Mouse (Mus musculus): ENCODE data around the gene Abr. TPM values are rescaled to one million over a fixed set of nuclear protein-coding genes. Genes with fewer than 3 reads are reported as not detected.

Gene Abr
- polyA plus RNA-seq, 1 experiment from 2014 or later: 98.3 TPM

DNA sequence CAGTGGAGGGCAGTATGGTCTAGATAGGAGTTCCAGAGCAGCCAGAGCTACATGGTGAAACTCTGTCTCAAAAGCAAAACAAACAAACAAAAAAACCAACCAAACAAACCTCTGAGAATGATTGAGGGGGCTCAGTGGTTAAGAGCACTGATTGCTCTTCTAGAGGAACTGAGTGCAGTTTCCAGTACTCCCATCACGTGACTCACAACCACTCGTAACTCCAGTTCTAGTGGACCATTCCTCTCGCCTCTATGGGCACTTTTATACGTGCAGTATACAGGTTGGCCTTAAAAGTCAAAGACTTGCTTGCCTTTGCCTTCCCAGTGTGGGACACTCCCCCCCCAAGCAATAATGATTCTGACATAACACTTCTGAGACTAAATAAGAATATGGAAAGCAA is 217.0 kb downstream of the Abr start:
- H3K4me2 ChIP-seq: no peak overlapping the region
- H3K9me3 ChIP-seq: no peaks in the 10 kb centered on the region
- no peak overlapping the region for H3K9ac ChIP-seq
- 73% methylated on average over 4 of the region's 4 CpGs for WGBS
- peaks cover 2% of the 10 kb centered on the region for H3K27me3 ChIP-seq
- ATAC-seq (ENCODE audit: low FRiP score): no peak
- H3K4me3 ChIP-seq: no peak overlapping the region
- no peaks in the 10 kb centered on the region for H3K36me3 ChIP-seq
- H3K4me1 ChIP-seq (replicated peaks): peaks cover 23% of the 10 kb centered on the region
- H3K27ac ChIP-seq: no peak overlapping the region

DNA sequence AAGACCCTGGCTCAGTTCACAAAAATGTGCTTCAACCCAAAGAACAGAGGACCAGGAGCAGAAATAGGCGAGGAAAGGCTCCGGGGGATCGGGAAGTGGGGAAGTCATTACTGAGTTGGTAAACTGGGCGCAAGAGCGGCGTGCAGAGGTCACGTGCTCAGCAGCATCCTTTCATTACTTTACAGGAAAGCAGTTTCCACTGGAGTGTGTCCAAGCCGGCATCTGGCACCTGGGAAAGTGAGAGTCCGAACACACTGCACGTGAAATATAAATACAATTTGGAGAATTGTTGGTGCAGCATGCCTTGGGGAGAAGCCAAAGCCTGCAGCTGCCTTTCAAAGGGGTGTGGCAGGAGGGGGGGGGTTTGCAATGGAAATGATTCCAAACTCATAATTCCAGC is 220.7 kb downstream of the Abr start:
- H3K9me3 ChIP-seq: no peaks in the 10 kb centered on the region
- no peak overlapping the region for H3K4me3 ChIP-seq
- 74% methylated on average over 10 of the region's 10 CpGs for WGBS
- no peaks in the 10 kb centered on the region for H3K36me3 ChIP-seq
- no peak overlapping the region for H3K9ac ChIP-seq
- peaks cover 2% of the 10 kb centered on the region for H3K27me3 ChIP-seq
- no peak for ATAC-seq (ENCODE audit: low FRiP score)
- H3K27ac ChIP-seq: no peak overlapping the region
- peaks cover 20% of the 10 kb centered on the region for H3K4me1 ChIP-seq (replicated peaks)
- no peak overlapping the region for H3K4me2 ChIP-seq

DNA sequence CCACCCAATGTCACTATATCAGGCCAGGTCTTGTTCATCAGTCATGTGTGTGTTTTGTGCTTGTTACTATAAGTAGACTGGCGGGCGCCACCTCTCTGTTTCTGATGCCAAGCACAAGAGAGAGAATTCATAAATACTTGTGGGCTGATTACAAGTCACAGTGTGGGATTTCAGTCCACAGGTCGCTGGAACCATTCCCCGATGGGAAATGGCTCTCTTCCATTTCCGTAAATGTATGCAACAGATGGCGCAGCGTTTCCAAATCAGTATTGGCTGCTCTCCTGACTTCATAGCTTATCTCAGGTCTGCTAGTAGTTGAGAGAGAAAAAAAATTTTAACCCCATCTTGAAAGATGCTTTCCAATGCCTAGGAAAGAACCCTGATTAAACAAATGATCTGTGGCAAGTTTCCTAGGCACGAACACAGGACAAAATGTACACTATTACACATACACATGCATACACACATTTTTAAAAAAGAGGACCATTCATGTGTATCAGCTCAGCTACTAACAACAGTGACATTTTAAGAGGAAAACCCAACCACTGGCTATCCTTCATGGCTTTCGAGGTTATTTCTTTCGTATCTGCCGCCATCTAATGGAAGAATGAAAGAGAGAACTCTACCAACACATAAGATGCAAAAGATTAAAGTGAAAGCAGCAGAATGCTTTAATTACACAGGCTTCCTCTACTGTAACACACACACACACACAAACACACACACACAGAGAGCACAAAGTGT is 222.4 kb downstream of the Abr start:
- 12% methylated on average over 11 of the region's 11 CpGs for WGBS
- Histone ChIP-seq H3K4me1 (replicated peaks) (peaks cover 29% of the 10 kb centered on the region), H3K36me3 (no peaks in the 10 kb centered on the region), H3K9ac (peak overlapping the region; percentile 90), H3K4me2 (peak overlapping the region; percentile 93), H3K27me3 (peaks cover 2% of the 10 kb centered on the region), H3K9me3 (no peaks in the 10 kb centered on the region), H3K27ac (peak overlapping the region; percentile 91; the same call in 1 of the 2 replicates), H3K4me3 (peak overlapping the region; percentile 87)
- ATAC-seq (ENCODE audit: low FRiP score): no peak

DNA sequence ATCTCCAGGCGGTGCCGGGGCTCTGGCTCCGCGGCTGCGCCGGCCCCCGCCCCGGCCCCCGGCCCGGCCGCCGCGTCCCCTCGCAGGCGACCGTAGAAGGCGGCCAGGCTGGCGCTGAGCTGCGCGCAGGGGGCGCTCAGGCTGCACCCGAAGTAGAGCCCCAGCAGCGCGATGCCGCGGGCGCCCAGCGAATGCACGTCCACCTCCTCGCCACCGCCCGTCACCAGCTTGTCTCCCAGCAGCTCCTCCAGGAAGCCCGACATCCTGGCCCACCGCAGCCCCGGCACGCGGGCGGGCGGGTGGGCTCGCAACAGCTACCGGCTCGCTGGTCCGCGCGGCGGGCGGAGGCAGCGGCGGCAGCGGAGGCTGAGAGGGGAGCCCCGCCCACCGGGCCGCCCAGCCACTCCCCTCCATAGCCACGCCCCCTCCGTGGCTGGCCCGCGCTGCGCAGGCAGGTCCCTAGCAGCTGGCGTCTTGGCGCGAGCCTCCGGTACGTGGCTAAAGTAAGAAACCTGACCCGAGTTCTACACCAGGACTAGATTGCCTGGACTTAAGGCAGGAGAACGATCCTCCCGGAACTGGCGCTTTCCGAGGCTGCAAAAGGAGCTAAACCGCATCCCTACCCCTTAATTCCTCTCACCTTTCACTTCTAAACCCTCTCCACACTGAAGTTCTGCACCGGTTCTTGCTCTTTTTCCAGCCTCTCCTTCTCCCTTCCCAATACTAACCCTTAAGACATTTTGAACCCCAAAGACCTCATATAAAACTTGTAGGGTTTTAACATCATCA is 223.1 kb downstream of the Abr start, which contains the start of gene Nxn:
Gene Nxn, minus strand, starts transcription at position 343 of the 789 bp plus-strand sequence.
- WGBS: under 1% methylated on average over 55 of the region's 70 CpGs
- peak within 1 kb of the TSS; percentile 87 for H3K4me3 ChIP-seq
- no peaks in the 10 kb centered on the region for H3K9me3 ChIP-seq
- H3K27me3 ChIP-seq: peaks cover 2% of the 10 kb centered on the region
- H3K9ac ChIP-seq: peak within 1 kb of the TSS; percentile 90
- peak; percentile 90 for ATAC-seq (ENCODE audit: low FRiP score)
- H3K36me3 ChIP-seq: no peaks in the 10 kb centered on the region
- peak within 1 kb of the TSS; percentile 93 for H3K4me2 ChIP-seq
- H3K4me1 ChIP-seq (replicated peaks): peaks cover 31% of the 10 kb centered on the region
- H3K27ac ChIP-seq: peak within 1 kb of the TSS; percentile 91

DNA sequence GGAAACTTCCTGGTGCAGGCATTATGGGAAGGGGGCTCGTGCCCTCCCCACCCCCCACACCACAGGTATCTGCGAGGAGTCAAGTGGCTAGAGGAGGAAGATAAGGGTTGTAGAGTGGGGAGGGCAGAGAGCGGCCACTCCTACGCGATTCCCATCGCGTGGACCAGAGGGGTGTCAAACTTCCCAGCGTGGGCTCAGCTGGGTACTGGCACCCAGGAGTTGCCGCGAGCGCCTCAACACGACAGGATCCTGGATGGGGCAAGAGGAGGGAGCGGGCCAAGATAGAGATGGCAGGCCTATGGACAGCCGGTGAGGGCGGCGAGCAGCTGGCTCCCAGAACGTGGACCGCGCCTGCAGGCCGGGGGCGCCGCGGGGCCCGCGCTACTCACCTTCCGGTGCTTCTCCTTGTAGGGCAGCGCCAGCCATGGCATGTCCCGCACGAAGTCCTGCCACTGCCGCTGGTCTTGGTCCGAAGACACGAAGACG is 223.8 kb downstream of the Abr start:
- ATAC-seq (ENCODE audit: low FRiP score): peak; percentile 64
- Histone ChIP-seq H3K4me3 (peak overlapping the region; percentile 87), H3K27me3 (no peaks in the 10 kb centered on the region; the same call in 1 of the 2 replicates), H3K9ac (peak overlapping the region; percentile 90), H3K4me2 (peak overlapping the region; percentile 93), H3K27ac (peak overlapping the region; percentile 91), H3K36me3 (no peaks in the 10 kb centered on the region), H3K9me3 (no peaks in the 10 kb centered on the region), H3K4me1 (replicated peaks) (peaks cover 31% of the 10 kb centered on the region)
- WGBS: under 1% methylated on average over 25 of the region's 33 CpGs

DNA sequence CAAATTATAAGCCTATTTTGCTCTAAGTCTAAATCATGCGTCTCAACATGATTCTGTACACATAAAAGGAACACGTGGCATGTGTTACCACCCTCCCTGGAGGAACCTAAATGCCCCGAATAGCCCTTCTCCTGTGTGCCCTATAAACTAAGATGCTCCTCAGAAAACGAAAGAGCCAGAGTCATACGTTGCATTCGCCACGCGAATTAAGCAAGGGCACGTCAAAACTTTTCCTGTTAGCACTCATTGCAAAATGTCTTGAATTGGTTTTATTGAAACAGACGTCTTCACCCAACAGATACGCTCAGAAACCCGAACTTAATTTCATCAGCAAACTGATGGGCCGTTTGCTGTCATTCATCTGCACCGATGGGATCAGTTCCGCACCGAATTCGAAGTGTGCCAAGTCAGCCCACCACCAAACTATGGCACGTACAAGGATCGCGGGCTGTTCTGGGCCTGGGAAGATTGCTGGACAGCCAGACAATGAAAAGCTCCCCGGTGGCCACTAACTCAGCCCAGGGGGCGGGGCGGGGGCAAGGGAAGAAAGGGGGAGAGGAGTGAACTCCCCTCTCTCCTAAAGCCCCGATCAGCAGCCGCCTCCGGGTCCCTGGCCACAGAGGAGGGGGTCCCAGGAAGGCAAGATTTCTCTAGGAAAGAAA is 224.3 kb downstream of the Abr start:
- no peaks in the 10 kb centered on the region for H3K36me3 ChIP-seq
- H3K4me3 ChIP-seq: peak overlapping the region; percentile 87
- H3K4me1 ChIP-seq (replicated peaks): peaks cover 31% of the 10 kb centered on the region
- H3K9ac ChIP-seq: peak overlapping the region; percentile 90
- H3K9me3 ChIP-seq: no peaks in the 10 kb centered on the region
- H3K27ac ChIP-seq: peak overlapping the region; percentile 91
- H3K27me3 ChIP-seq: no peaks in the 10 kb centered on the region
- under 1% methylated on average over 26 of the region's 26 CpGs for WGBS
- H3K4me2 ChIP-seq: peak overlapping the region; percentile 93
- ATAC-seq (ENCODE audit: low FRiP score): peak; percentile 32; the same call in 1 of the 2 replicates

DNA sequence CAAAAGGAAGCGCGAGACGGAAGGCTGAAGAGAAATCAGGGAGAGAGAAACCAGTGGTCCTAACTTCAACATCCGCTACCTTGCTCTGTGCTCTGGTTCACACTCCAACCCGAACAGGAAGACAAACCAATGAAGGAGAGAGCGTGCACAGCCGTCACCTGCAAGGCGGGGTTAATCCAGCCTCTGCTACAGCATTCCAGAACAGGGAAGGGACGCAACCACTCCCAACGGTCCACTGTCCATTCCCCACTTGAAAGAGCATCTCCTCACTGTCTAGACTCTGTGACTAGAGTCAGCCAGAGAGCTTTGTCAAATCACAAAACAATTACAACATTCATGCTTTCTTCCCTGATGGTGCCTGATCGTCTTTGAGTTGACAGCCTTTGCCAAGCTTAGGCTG is 229.1 kb downstream of the Abr start:
- Histone ChIP-seq H3K9me3 (no peaks in the 10 kb centered on the region), H3K9ac (no peak overlapping the region), H3K36me3 (peaks cover 13% of the 10 kb centered on the region; the same call in 1 of the 2 replicates), H3K4me3 (no peak overlapping the region), H3K27me3 (no peaks in the 10 kb centered on the region), H3K4me1 (replicated peaks) (peaks cover 42% of the 10 kb centered on the region), H3K27ac (no peak overlapping the region), H3K4me2 (no peak overlapping the region)
- ATAC-seq (ENCODE audit: low FRiP score): no peak
- 91% methylated on average over 11 of the region's 11 CpGs for WGBS

DNA sequence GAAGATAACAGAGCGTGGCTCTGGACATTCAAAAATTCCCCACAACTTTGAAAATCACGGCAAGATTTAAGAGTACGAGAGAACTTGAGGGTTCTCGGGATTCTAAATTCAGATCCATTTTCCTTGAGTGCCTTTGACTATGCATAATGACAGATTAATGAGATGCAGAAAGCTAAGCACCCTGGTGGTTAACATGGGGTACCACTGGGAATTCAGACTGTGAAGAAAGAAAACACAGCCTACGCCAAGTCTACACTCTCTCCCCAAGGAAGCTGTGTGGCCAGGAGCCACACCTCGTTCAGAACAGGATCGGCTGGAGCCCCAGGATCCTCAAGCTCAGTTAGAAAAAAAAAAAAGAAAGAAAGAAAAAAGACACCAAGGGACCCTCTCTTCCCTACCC is 229.6 kb downstream of the Abr start:
- WGBS: 78% methylated on average over 7 of the region's 7 CpGs

DNA sequence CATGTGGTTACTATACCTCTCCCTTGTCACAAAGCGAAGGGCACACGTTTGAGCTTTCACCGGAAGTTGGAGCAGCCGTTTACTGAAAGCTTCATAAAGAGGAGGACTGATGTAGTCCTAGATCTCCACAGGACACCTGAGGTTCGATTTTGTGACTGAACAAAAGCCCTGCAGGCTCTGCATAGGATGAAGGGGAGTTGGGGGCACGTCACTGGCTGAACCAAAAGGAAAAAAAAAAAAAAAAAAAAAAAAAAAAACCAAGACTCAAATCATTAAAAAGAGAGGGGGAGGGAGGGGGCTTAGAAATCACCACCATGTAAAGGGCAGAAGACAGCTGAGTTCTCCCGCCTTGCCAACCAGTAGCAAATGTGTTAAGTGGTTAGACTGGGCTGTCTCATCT is 233.4 kb downstream of the Abr start:
- Histone ChIP-seq H3K4me3 (no peak overlapping the region), H3K4me2 (peak overlapping the region; percentile 30; the same call in 1 of the 2 replicates), H3K27ac (0 out of 2 replicates have a peak overlapping the region, but pooled peaks have one; percentile 35), H3K27me3 (no peaks in the 10 kb centered on the region), H3K9me3 (no peaks in the 10 kb centered on the region), H3K4me1 (replicated peaks) (peaks cover 43% of the 10 kb centered on the region), H3K9ac (0 out of 2 replicates have a peak overlapping the region, but pooled peaks have one; percentile 29), H3K36me3 (peaks cover 13% of the 10 kb centered on the region; the same call in 1 of the 2 replicates)
- 15% methylated on average over 7 of the region's 7 CpGs for WGBS
- ATAC-seq (ENCODE audit: low FRiP score): no peak

More for the DNA sequence above, 229.6 kb downstream of the Abr start:
- H3K4me3 ChIP-seq: no peak overlapping the region
- no peaks in the 10 kb centered on the region for H3K27me3 ChIP-seq
- H3K9me3 ChIP-seq: no peaks in the 10 kb centered on the region
- peaks cover 13% of the 10 kb centered on the region; the same call in 1 of the 2 replicates for H3K36me3 ChIP-seq
- H3K4me1 ChIP-seq (replicated peaks): peaks cover 42% of the 10 kb centered on the region
- no peak overlapping the region for H3K9ac ChIP-seq
- no peak for ATAC-seq (ENCODE audit: low FRiP score)
- H3K27ac ChIP-seq: no peak overlapping the region
- H3K4me2 ChIP-seq: no peak overlapping the region

DNA sequence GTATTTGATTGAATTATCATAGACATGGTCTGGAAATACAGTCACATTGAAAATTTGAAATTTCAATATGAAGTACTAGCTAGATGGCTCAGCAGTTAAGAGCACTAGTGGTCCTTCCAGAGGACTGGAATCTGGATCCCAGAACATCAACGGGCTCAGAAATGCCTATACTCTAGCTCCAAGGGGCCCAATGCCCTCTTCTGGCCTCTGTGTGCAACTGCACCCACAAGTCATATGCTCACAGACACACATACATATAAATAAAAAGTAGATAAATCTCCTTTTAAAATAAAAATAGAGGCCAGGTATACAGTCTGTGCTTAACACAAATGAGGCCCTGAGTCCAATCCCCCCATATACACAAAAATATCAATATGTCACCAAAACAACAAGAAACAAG is 235.0 kb downstream of the Abr start:
- Histone ChIP-seq H3K4me2 (no peak overlapping the region), H3K4me3 (no peak overlapping the region), H3K36me3 (peaks cover 13% of the 10 kb centered on the region; the same call in 1 of the 2 replicates), H3K9me3 (no peaks in the 10 kb centered on the region), H3K27ac (no peak overlapping the region), H3K9ac (no peak overlapping the region), H3K27me3 (no peaks in the 10 kb centered on the region), H3K4me1 (replicated peaks) (peaks cover 57% of the 10 kb centered on the region)
- no peak for ATAC-seq (ENCODE audit: low FRiP score)
- 92% methylated on average over 1 of the region's 1 CpGs for WGBS

DNA sequence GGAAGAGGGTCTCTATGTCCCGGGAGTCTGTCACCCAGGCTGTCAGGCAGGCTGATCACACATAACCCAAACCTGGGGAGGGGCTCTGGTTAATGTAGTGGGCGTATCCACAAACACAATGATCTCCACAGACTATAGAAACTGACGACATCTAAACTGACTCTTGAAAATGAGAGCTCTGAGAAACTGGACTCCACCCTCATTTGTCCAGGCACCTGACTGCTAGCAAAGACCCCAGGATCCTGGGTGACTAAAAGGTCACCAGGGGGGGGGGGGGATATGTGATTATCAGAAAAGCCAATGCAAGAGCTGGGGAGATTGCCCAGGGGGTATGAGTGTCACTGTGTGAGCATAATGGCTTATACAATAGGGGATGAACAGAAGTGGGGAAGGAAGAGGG is 236.4 kb downstream of the Abr start:
- WGBS: 13% methylated on average over 3 of the region's 3 CpGs
- peaks cover 4% of the 10 kb centered on the region; the same call in 1 of the 2 replicates for H3K36me3 ChIP-seq
- ATAC-seq (ENCODE audit: low FRiP score): no peak
- H3K4me2 ChIP-seq: no peak overlapping the region
- H3K27ac ChIP-seq: peak overlapping the region; percentile 70
- H3K9ac ChIP-seq: 0 out of 2 replicates have a peak overlapping the region, but pooled peaks have one; percentile 35
- no peaks in the 10 kb centered on the region for H3K27me3 ChIP-seq
- peaks cover 56% of the 10 kb centered on the region for H3K4me1 ChIP-seq (replicated peaks)
- H3K4me3 ChIP-seq: no peak overlapping the region
- no peaks in the 10 kb centered on the region for H3K9me3 ChIP-seq

DNA sequence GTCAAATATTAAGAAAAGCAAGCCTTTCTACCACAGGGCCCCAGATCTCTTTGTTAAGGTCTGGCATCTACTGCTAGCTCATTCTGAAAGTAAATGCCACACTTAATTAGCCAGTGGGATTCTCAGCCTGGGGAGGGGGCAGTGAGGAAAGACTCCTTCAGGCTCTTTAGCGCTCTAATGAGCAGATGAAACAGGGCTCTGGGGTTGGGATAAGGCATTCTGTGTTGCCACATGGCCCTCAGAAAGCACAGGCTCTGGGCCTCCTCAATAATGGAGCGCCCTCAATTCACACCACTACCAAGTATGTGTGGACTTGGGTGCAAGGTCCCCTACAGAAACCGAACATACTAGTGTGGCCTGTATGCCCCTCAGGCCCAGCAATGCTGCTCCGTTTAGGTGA is 237.1 kb downstream of the Abr start:
- H3K4me1 ChIP-seq (replicated peaks): peaks cover 60% of the 10 kb centered on the region
- H3K9me3 ChIP-seq: no peaks in the 10 kb centered on the region
- 55% methylated on average over 4 of the region's 4 CpGs for WGBS
- peak overlapping the region; percentile 70 for H3K27ac ChIP-seq
- no peaks in the 10 kb centered on the region for H3K36me3 ChIP-seq
- no peak overlapping the region for H3K4me3 ChIP-seq
- H3K4me2 ChIP-seq: no peak overlapping the region
- H3K27me3 ChIP-seq: no peaks in the 10 kb centered on the region
- ATAC-seq (ENCODE audit: low FRiP score): no peak
- peak overlapping the region; percentile 35; the same call in 1 of the 2 replicates for H3K9ac ChIP-seq

Data from hindbrain, embryonic 13.5 days (tissue).